In the genomic region with DNA sequence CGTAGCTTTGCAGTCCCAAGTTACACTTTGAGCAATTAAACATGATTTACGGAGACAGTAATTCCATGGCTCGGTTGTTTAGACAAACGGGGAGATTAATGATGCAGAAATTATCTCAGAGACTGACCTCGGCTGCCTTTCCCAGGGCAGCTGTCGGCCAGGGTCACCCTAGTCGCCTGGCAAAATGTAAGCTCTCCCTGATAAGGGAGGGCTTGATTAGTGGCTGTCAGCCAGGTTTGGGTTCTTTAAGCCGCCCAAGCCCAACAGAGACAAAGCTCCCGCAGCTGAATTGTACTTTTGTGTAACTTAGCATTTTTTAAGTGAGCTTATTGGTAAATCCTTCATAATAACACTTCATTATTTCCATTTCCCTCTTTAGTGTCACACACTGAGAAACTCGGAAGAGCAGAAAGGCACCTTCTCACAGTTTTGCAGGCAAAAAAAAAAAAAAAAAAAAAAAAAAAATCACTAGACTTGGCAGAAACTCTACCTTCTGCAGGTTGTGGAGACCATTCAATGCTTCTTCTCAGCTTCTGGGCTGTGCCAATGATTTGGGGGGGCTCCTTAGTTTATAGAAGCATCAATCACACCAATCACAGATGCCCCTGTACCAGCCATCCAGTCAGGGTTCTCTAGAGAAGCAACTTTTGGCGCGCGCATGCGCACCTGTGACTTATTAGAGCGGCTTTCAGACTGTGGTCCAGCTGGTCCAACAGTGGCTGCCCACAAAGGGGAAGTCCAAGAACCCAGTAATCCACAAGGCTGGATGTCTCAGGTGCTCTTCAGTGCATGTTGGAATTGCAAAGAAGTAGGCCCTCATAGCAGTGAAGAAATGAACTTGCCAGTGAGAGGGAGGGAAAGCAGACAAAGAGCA, we compare ENCODE assay signal across 9 mouse cellular contexts. TPM values are rescaled to one million over a fixed set of nuclear protein-coding genes. Genes with fewer than 3 reads are reported as not detected.
DNase-seq lines count a peak whose midpoint lies in the region; ATAC-seq lines count a peak whose summit lies in the region.
"Had no signal": no experiment of that assay in that cellular context is flagged by ENCODE, and none has a peak within 500 bp of the region (broad histone marks: within the 10 kb centered on the region; RNA-seq: fewer than 3 reads in every experiment).

No protein-coding gene starts in this region.

- no peaks in the 10 kb centered on the region for H3K36me3 ChIP-seq in limb, embryonic 13.5 days
- H3K36me3 ChIP-seq: limb, embryonic 15.5 days had no signal

- H3K27ac ChIP-seq in limb, embryonic 13.5 days: no peak overlapping the region
- H3K27ac ChIP-seq: limb, embryonic 15.5 days had no signal

- intact Hi-C loops in heart, postnatal 14 days (cut with DNase I): no loop called here

- H3K4me1 ChIP-seq in limb, embryonic 13.5 days: peaks cover 16% of the 10 kb centered on the region

- H3K9me3 ChIP-seq in limb, embryonic 13.5 days: no peaks in the 10 kb centered on the region
- H3K9me3 ChIP-seq: limb, embryonic 15.5 days had no signal

- DNase-seq in ovary, adult 18-20 months (ENCODE audit: low spot score): peak; percentile 86
- no peak for DNase-seq in ovary, postnatal 10 days (ENCODE audit: low spot score)
- DNase-seq in heart, postnatal 14 days: peak; percentile 23 to 30
- peak; percentile 36 for DNase-seq in yolk sac, embryonic 10.5 days (ENCODE audit: low spot score)
- DNase-seq in spleen, adult 12 weeks (ENCODE audit: low spot score): no peak
- no peak for DNase-seq in right cerebral cortex, adult 18-20 months
- DNase-seq in cerebellum, adult 9-11 months: no peak

- H3K4me2 ChIP-seq in limb, embryonic 13.5 days (replicated peaks): peak overlapping the region; percentile 30
- H3K4me2 ChIP-seq: limb, embryonic 15.5 days had no signal

- no peak overlapping the region for H3K4me3 ChIP-seq in limb, embryonic 13.5 days
- H3K4me3 ChIP-seq: limb, embryonic 15.5 days had no signal

- WGBS in limb, embryonic 13.5 days: 26% methylated on average over 15 of the region's 15 CpGs

- H3K27me3 ChIP-seq in limb, embryonic 13.5 days: no peaks in the 10 kb centered on the region

- no peak overlapping the region for H3K9ac ChIP-seq in limb, embryonic 13.5 days
- H3K9ac ChIP-seq: limb, embryonic 15.5 days had no signal

- no peak for ATAC-seq in limb, embryonic 13.5 days (ENCODE audit: low FRiP score, low read depth)

RNA-seq across cellular contexts. Expression of gene Arg1, which starts 32.0 kb away (rescaled TPM):
- total RNA-seq in heart, postnatal 14 days (2021): under 1 TPM in 1 of 2 experiments, not detected in 1; 0.19 TPM
- 3.3 and 3.9 TPM in 2 replicates for polyA plus RNA-seq in limb, embryonic 13.5 days (2015; fragmentation: Nextera tagmentation; extraction: Ambion mirVana)

Comparison
In these comparisons a context has a peak if more than half of its experiments do, and no peak if none do; other contexts are left out.
1. DNase-seq: peak in ovary, adult 18-20 months (single experiment), heart, postnatal 14 days (2 of 2) and yolk sac, embryonic 10.5 days (single experiment); none in ovary, postnatal 10 days (single experiment), spleen, adult 12 weeks (single experiment), right cerebral cortex, adult 18-20 months (single experiment) and cerebellum, adult 9-11 months (single experiment).